Mouse (Mus musculus) bone marrow, adult 2 months (tissue): ENCODE results near the gene Bin2.

Source experiments
- CTCF ChIP-seq: fragments of 200-500 bp; IDR thresholded peaks from 2 replicates; pipeline ENCODE4 v1.5.1; 2011; ENCODE audit warnings: low read length, control low read depth; ENCODE audit not compliant: control insufficient read depth, insufficient read depth
- POLR2A ChIP-seq: fragments of 200-500 bp; IDR thresholded peaks from 2 replicates; pipeline ENCODE4 v1.6.1; 2011; ENCODE audit warnings: low read depth, mild to moderate bottlenecking, control low read depth, low read length, borderline replicate concordance; ENCODE audit not compliant: control insufficient read depth

DNA sequence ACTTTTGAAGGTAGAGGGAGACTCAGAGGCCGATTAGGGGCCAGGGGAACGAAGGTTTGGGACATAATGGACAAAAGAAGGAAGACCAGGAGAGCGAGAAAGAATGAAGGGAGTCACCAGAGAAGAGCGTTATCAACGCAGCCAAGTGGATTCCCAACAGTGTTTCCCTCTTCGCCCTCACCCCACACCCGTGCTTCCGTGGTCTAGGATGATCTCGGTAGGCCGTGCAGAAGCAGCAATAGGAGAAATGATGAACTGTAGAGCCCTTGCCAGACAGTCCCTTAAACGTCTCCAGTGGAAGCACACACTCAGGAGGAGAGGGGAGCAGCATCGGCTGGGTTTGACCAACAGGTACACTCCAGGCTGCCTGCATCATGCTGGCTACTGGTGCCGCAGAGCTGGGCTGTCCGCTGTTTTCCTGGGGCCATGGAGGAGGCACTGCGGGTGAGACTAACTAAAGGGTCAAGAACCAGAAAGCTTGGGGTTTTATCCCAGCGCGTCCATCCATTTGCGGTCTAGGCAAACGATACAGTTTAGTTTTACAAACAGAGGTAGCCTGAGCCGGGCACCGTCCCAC, 68.6 kb downstream of the Bin2 start:
- TF ChIP-seq CTCF (no peak), POLR2A (no peak)
